In genomic region chr1:160758243-160758642, GRCm38 (mm10) we compare ENCODE assay signal across 10 mouse cellular contexts. TPM values are rescaled to one million over a fixed set of nuclear protein-coding genes. Genes with fewer than 3 reads are reported as not detected.
DNase-seq lines count a peak whose midpoint lies in the region; ATAC-seq and TF ChIP-seq lines count a peak whose summit lies in the region.
"Had no signal": no experiment of that assay in that cellular context is flagged by ENCODE, and none has a peak within 500 bp of the region (broad histone marks: within the 10 kb centered on the region; RNA-seq: fewer than 3 reads in every experiment).

No protein-coding gene starts in this region.

- ATAC-seq in kidney, embryonic 14.5 days (ENCODE audit: low FRiP score, low TSS enrichment) = no peak
- 0 out of 2 replicates have a peak, but pooled peaks have one; percentile 63 for ATAC-seq in monocyte, adult 5-6 weeks (replicated peaks; ENCODE audit: insufficient number of reproducible peaks, low FRiP score, low TSS enrichment, poor library complexity, severe bottlenecking)

- no peak overlapping the region for H3K9ac ChIP-seq in kidney, embryonic 14.5 days (ENCODE audit: low read depth, low read length)

- H3K27ac ChIP-seq in kidney, embryonic 14.5 days (ENCODE audit: low read depth, low read length) = no peak overlapping the region
- H3K27ac ChIP-seq in thymus, adult 2 months (ENCODE audit: control insufficient read depth, insufficient read depth, low read length) = no peak overlapping the region

- no peaks in the 10 kb centered on the region for H3K27me3 ChIP-seq in kidney, embryonic 14.5 days (ENCODE audit: control insufficient read depth, insufficient read depth, low read length)
- H3K27me3 ChIP-seq in thymus, adult 2 months (ENCODE audit: control insufficient read depth, insufficient read depth, low read length) = no peaks in the 10 kb centered on the region
- H3K27me3 ChIP-seq: megakaryocyte, embryonic 14.5 days had no signal

- no peaks in the 10 kb centered on the region for H3K9me3 ChIP-seq in kidney, embryonic 14.5 days (ENCODE audit: control insufficient read depth, low read length)

- H3K4me3 ChIP-seq in kidney, embryonic 14.5 days (ENCODE audit: low read length) = no peak overlapping the region
- no peak overlapping the region for H3K4me3 ChIP-seq in thymus, adult 2 months (ENCODE audit: control insufficient read depth, insufficient read depth, low read length)
- H3K4me3 ChIP-seq: erythroblast, embryonic 14.5 days; megakaryocyte, embryonic 14.5 days had no signal

- peak; percentile 69 for DNase-seq in kidney, adult 18-20 months
- DNase-seq in ES-CJ7 (ENCODE audit: low read depth, low spot score) = peak; percentile 39
- DNase-seq in cerebellum, adult 8-10 months = peak; percentile 34
- peak; percentile 10 to 29 for DNase-seq in gastrocnemius, adult 8-10 months (ENCODE audit: low spot score in 2 of 2)
- DNase-seq in layer of hippocampus, postnatal 14 days (ENCODE audit: low spot score in 2 of 2) = peak; percentile 11 to 29
- peak; percentile 75 for DNase-seq in thymus, adult 2 months

- H3K4me2 ChIP-seq in kidney, embryonic 14.5 days (replicated peaks; ENCODE audit: low read depth, low read length) = no peak overlapping the region

- peak; percentile 82 for TF ChIP-seq CTCF in thymus, adult 2 months (IDR thresholded peaks at IDR 0.05; ENCODE audit: borderline replicate concordance, control insufficient read depth, extremely low read depth, insufficient read depth, low read length, poor library complexity)

- no peaks in the 10 kb centered on the region for H3K36me3 ChIP-seq in kidney, embryonic 14.5 days (ENCODE audit: control insufficient read depth, insufficient read depth, low read length)
- no peaks in the 10 kb centered on the region for H3K36me3 ChIP-seq in thymus, adult 2 months (ENCODE audit: control insufficient read depth, insufficient read depth, low read length)

- H3K4me1 ChIP-seq in kidney, embryonic 14.5 days (ENCODE audit: control insufficient read depth, insufficient read depth, low read length) = no peaks in the 10 kb centered on the region
- H3K4me1 ChIP-seq in thymus, adult 2 months (replicated peaks; ENCODE audit: control insufficient read depth, insufficient read depth, low read length) = no peaks in the 10 kb centered on the region

- WGBS in kidney, embryonic 14.5 days = 20% methylated on average over 3 of the region's 3 CpGs
- 43% methylated on average over 3 of the region's 3 CpGs for WGBS in thymus, adult 2 months

- TF ChIP-seq POLR2A in thymus, adult 2 months (IDR thresholded peaks at IDR 0.05; ENCODE audit: control insufficient read depth, extremely low read depth, insufficient read depth, low read length, poor library complexity) = no peak

RNA-seq across cellular contexts. Expression of gene Rabgap1l, which starts 34.8 kb away (rescaled TPM):
- 9.9 and 13.2 TPM in 2 replicates for polyA plus RNA-seq in kidney, embryonic 14.5 days (2014; fragmentation: Nextera tagmentation; extraction: Ambion mirVana)
- 10 to 100 TPM in 2 of 4 experiments, 1 to 10 TPM in 2; 7.3 to 13.5 (median 11.4) TPM for total RNA-seq in gastrocnemius, adult 8-10 months (2022)
- 100 to 1,000 TPM; 215 to 218 TPM for total RNA-seq in layer of hippocampus, postnatal 14 days (2021)
- total RNA-seq in monocyte, adult 5-6 weeks (2017) = 136 to 229 TPM (median 184 TPM) in 3 replicates
- polyA plus RNA-seq in thymus, adult 2 months (2012; rRNA removed) = 53.3 and 56.5 TPM in 2 replicates

Comparison
In these comparisons a context has a peak if more than half of its experiments do, and no peak if none do; other contexts are left out.
1. DNase-seq: peak in every context shown above with its lines; median percentile 75 in thymus, adult 2 months; 69 in kidney, adult 18-20 months; 39 in ES-CJ7; 34 in cerebellum, adult 8-10 months; 20 in layer of hippocampus, postnatal 14 days; 20 in gastrocnemius, adult 8-10 months.